Mouse (Mus musculus): Measurements from ENCODE around the gene Bptf. TPM values are rescaled to one million over a fixed set of nuclear protein-coding genes. Genes with fewer than 3 reads are reported as not detected.
"Not testable (repeated sequence)": the region's sequence is repeated elsewhere in the genome, so short reads cannot be mapped to it uniquely, and the experiment has no call there.

Gene Bptf
- total RNA-seq, 1 experiment = 86.4 TPM

- TF ChIP-seq ZC3H11A (IDR thresholded peaks at IDR 0.05; ENCODE audit: borderline replicate concordance, low read depth, low read length) (no peak), HCFC1 (IDR thresholded peaks at IDR 0.05; ENCODE audit: borderline replicate concordance, insufficient read depth, low read length) (no peak), CHD2 (IDR thresholded peaks at IDR 0.05; ENCODE audit: low read depth, low read length) (no peak), ZNF384 (IDR thresholded peaks at IDR 0.05; ENCODE audit: low read depth, low read length) (no peak), MAFK (IDR thresholded peaks at IDR 0.05; ENCODE audit: insufficient read depth, low read depth, low read length) (no peak)
- H3K9me3 ChIP-seq (ENCODE audit: control insufficient read depth, insufficient read depth, low read depth, low read length) = no peaks in the 10 kb centered on the region
- no peak overlapping the region; the same call in 1 of the 2 replicates for H3K9ac ChIP-seq (ENCODE audit: insufficient read depth, low read depth, low read length, poor library complexity, severe bottlenecking)
- H3K36me3 ChIP-seq (ENCODE audit: control insufficient read depth, insufficient read depth, low read length, poor library complexity, severe bottlenecking) = no peaks in the 10 kb centered on the region
- in situ Hi-C loops (cut with MboI; ENCODE audit: low sequenced_read_pairs in 2 of 2, unreplicated experiment in 2 of 2) = no loop called here
- H3K4me1 ChIP-seq (ENCODE audit: control insufficient read depth in 2 of 2, insufficient read depth in 2 of 2, low read length in 2 of 2, poor library complexity in 1 of 2) = peaks cover 2 to 3% of the 10 kb centered on the region in 2 experiments; a peak in 1 of 4 replicates
- no peak overlapping the region; the same call in 1 of the 2 replicates for H3K27ac ChIP-seq (ENCODE audit: insufficient read depth, low read depth, low read length, poor library complexity, severe bottlenecking)
- DNase-seq (ENCODE audit: low read depth, low spot score) = no peak
- no peak overlapping the region for H3K4me3 ChIP-seq (ENCODE audit: insufficient read depth in 1 of 2, low read depth in 1 of 2, low read length in 2 of 2, poor library complexity in 1 of 2, severe bottlenecking in 1 of 2)
Measured at GRCm38 (mm10) chr11:107142382-107142781, 10.5 kb upstream of the Bptf start.

- Histone ChIP-seq H3K4me3 (ENCODE audit: insufficient read depth in 1 of 2, low read depth in 1 of 2, low read length in 2 of 2, poor library complexity in 1 of 2, severe bottlenecking in 1 of 2) (peak overlapping the region in 1 of 2 experiments; percentile 9; a peak in 1 of 4 replicates), H3K36me3 (ENCODE audit: control insufficient read depth, insufficient read depth, low read length, poor library complexity, severe bottlenecking) (no peaks in the 10 kb centered on the region), H3K27ac (ENCODE audit: insufficient read depth, low read depth, low read length, poor library complexity, severe bottlenecking) (peak overlapping the region; percentile 92), H3K4me1 (ENCODE audit: control insufficient read depth in 2 of 2, insufficient read depth in 2 of 2, low read length in 2 of 2, poor library complexity in 1 of 2) (peaks cover 2 to 3% of the 10 kb centered on the region in 2 experiments; a peak in 1 of 4 replicates), H3K9me3 (ENCODE audit: control insufficient read depth, insufficient read depth, low read depth, low read length) (no peaks in the 10 kb centered on the region), H3K9ac (ENCODE audit: insufficient read depth, low read depth, low read length, poor library complexity, severe bottlenecking) (no peak overlapping the region)
- no peak for DNase-seq (ENCODE audit: low read depth, low spot score)
- in situ Hi-C loops (cut with MboI; ENCODE audit: low sequenced_read_pairs in 2 of 2, unreplicated experiment in 2 of 2) = no loop called here
- no peak for TF ChIP-seq CHD2 (IDR thresholded peaks at IDR 0.05; ENCODE audit: low read depth, low read length)
- no peak for TF ChIP-seq ZNF384 (IDR thresholded peaks at IDR 0.05; ENCODE audit: low read depth, low read length)
- no peak for TF ChIP-seq MAFK (IDR thresholded peaks at IDR 0.05; ENCODE audit: insufficient read depth, low read depth, low read length)
- no peak for TF ChIP-seq HCFC1 (IDR thresholded peaks at IDR 0.05; ENCODE audit: borderline replicate concordance, insufficient read depth, low read length)
- TF ChIP-seq ZC3H11A (IDR thresholded peaks at IDR 0.05; ENCODE audit: borderline replicate concordance, low read depth, low read length) = no peak
Measured at GRCm38 (mm10) chr11:107140756-107141155, 8.8 kb upstream of the Bptf start.

GRCm38 (mm10) chr11:107138633-107139032 is 6.7 kb upstream of the Bptf start:
- Histone ChIP-seq H3K27ac (ENCODE audit: insufficient read depth, low read depth, low read length, poor library complexity, severe bottlenecking) (no peak overlapping the region; the same call in 1 of the 2 replicates), H3K9me3 (ENCODE audit: control insufficient read depth, insufficient read depth, low read depth, low read length) (no peaks in the 10 kb centered on the region), H3K4me3 (ENCODE audit: insufficient read depth in 1 of 2, low read depth in 1 of 2, low read length in 2 of 2, poor library complexity in 1 of 2, severe bottlenecking in 1 of 2) (no peak overlapping the region), H3K4me1 (ENCODE audit: control insufficient read depth in 2 of 2, insufficient read depth in 2 of 2, low read length in 2 of 2, poor library complexity in 1 of 2) (peaks cover 2 to 3% of the 10 kb centered on the region in 2 experiments; a peak in 1 of 4 replicates), H3K36me3 (ENCODE audit: control insufficient read depth, insufficient read depth, low read length, poor library complexity, severe bottlenecking) (no peaks in the 10 kb centered on the region), H3K9ac (ENCODE audit: insufficient read depth, low read depth, low read length, poor library complexity, severe bottlenecking) (no peak overlapping the region)
- TF ChIP-seq MAFK (IDR thresholded peaks at IDR 0.05; ENCODE audit: insufficient read depth, low read depth, low read length) (no peak), ZNF384 (IDR thresholded peaks at IDR 0.05; ENCODE audit: low read depth, low read length) (peak; percentile 15; the same call in 1 of the 2 replicates)
- no peak for DNase-seq (ENCODE audit: low read depth, low spot score)
- in situ Hi-C loops (cut with MboI; ENCODE audit: low sequenced_read_pairs in 2 of 2, unreplicated experiment in 2 of 2) = no loop called here

DNA sequence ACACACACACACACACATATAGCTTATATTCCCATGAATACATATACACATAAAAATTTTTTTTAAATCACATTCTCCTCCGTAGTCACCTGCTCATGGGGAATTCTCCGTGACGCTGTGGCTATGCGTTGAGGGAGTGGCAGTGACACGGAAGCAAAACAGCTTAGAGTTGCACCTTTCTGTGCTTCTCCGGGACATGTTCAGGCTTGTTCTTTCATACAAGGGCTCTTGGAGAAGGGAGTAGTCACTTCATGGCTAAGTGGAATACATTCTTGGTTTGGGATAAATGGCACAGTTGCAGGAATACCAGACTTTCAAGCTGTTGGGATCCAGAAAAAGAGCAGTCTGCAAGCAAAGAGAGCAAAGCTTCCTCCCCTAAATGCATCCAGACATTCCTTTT is 5.7 kb upstream of the Bptf start:
- Histone ChIP-seq H3K9me3 (ENCODE audit: control insufficient read depth, insufficient read depth, low read depth, low read length) (no peaks in the 10 kb centered on the region), H3K4me1 (ENCODE audit: control insufficient read depth in 2 of 2, insufficient read depth in 2 of 2, low read length in 2 of 2, poor library complexity in 1 of 2) (peaks cover 3 to 4% of the 10 kb centered on the region in 2 experiments; a peak in 2 of 4 replicates), H3K4me3 (ENCODE audit: insufficient read depth in 1 of 2, low read depth in 1 of 2, low read length in 2 of 2, poor library complexity in 1 of 2, severe bottlenecking in 1 of 2) (no peak overlapping the region), H3K36me3 (ENCODE audit: control insufficient read depth, insufficient read depth, low read length, poor library complexity, severe bottlenecking) (no peaks in the 10 kb centered on the region), H3K27ac (ENCODE audit: insufficient read depth, low read depth, low read length, poor library complexity, severe bottlenecking) (peak overlapping the region; percentile 90), H3K9ac (ENCODE audit: insufficient read depth, low read depth, low read length, poor library complexity, severe bottlenecking) (peak overlapping the region; percentile 44; the same call in 1 of the 2 replicates)
- in situ Hi-C loops (cut with MboI; ENCODE audit: low sequenced_read_pairs in 2 of 2, unreplicated experiment in 2 of 2) = no loop called here
- TF ChIP-seq HCFC1 (IDR thresholded peaks at IDR 0.05; ENCODE audit: borderline replicate concordance, insufficient read depth, low read length) (no peak), ZC3H11A (IDR thresholded peaks at IDR 0.05; ENCODE audit: borderline replicate concordance, low read depth, low read length) (no peak), CHD2 (IDR thresholded peaks at IDR 0.05; ENCODE audit: low read depth, low read length) (no peak), MAFK (IDR thresholded peaks at IDR 0.05; ENCODE audit: insufficient read depth, low read depth, low read length) (no peak), ZNF384 (IDR thresholded peaks at IDR 0.05; ENCODE audit: low read depth, low read length) (no peak; the same call in 1 of the 2 replicates)
- no peak for DNase-seq (ENCODE audit: low read depth, low spot score)

GRCm38 (mm10) chr11:107136458-107136857 is 4.5 kb upstream of the Bptf start:
- peak overlapping the region; percentile 82 for H3K27ac ChIP-seq (ENCODE audit: insufficient read depth, low read depth, low read length, poor library complexity, severe bottlenecking)
- H3K4me1 ChIP-seq (ENCODE audit: control insufficient read depth in 2 of 2, insufficient read depth in 2 of 2, low read length in 2 of 2, poor library complexity in 1 of 2); H3K4me3 ChIP-seq (ENCODE audit: insufficient read depth in 1 of 2, low read depth in 1 of 2, low read length in 2 of 2, poor library complexity in 1 of 2, severe bottlenecking in 1 of 2); H3K36me3 ChIP-seq (ENCODE audit: control insufficient read depth, insufficient read depth, low read length, poor library complexity, severe bottlenecking); H3K9ac ChIP-seq (ENCODE audit: insufficient read depth, low read depth, low read length, poor library complexity, severe bottlenecking); DNase-seq (ENCODE audit: low read depth, low spot score); in situ Hi-C loops (cut with MboI; ENCODE audit: low sequenced_read_pairs in 2 of 2, unreplicated experiment in 2 of 2); H3K9me3 ChIP-seq (ENCODE audit: control insufficient read depth, insufficient read depth, low read depth, low read length): not testable (repeated sequence)
- peak; percentile 73; the same call in 1 of the 2 replicates for TF ChIP-seq ZNF384 (IDR thresholded peaks at IDR 0.05; ENCODE audit: low read depth, low read length)

Measured in ES-E14 (cell line).